Mouse (Mus musculus) hindbrain, embryonic 16.5 days (tissue): ENCODE data around the gene Slc22a18. TPM values are rescaled to one million over a fixed set of nuclear protein-coding genes. Genes with fewer than 3 reads are reported as not detected.

Source experiments
- ATAC-seq: fragments of 200-750 bp; cut with Nextera tagmentation; 2 replicates; pipeline ENCODE4 v1.8.0; 2017; ENCODE audit warnings: moderate TSS enrichment, moderate library complexity
- H3K27ac ChIP-seq: fragments of 300-500 bp; sonication (generic); 2 replicates; pipeline ENCODE4 v1.5.1; 2014; ENCODE audit warnings: low read depth, mild to moderate bottlenecking, control low read depth, low read length, moderate library complexity
- H3K27me3 ChIP-seq: fragments of 300-500 bp; sonication (generic); replicated peaks from 2 replicates; pipeline ENCODE4 v1.6.1; 2014; ENCODE audit warnings: low read length; ENCODE audit not compliant: control insufficient read depth, insufficient read depth
- H3K36me3 ChIP-seq: fragments of 300-500 bp; sonication (generic); 2 replicates; pipeline ENCODE4 v1.6.1; 2014; ENCODE audit warnings: mild to moderate bottlenecking, low read length, moderate library complexity, mixed read lengths; ENCODE audit not compliant: control insufficient read depth, insufficient read depth
- H3K4me1 ChIP-seq: fragments of 300-500 bp; sonication (generic); 2 replicates; pipeline ENCODE4 v1.6.1; 2014; ENCODE audit warnings: low read depth, low read length; ENCODE audit not compliant: control insufficient read depth, insufficient read depth
- H3K4me2 ChIP-seq: fragments of 300-500 bp; sonication (generic); 2 replicates; pipeline ENCODE4 v1.6.1; 2014; ENCODE audit warnings: mild to moderate bottlenecking, low read length, control low read depth, moderate library complexity
- H3K4me3 ChIP-seq: fragments of 300-500 bp; sonication (generic); 2 replicates; pipeline ENCODE4 v1.5.1; 2014; ENCODE audit warnings: mild to moderate bottlenecking, low read length, control low read depth, moderate library complexity
- H3K9ac ChIP-seq: fragments of 300-500 bp; sonication (generic); 2 replicates; pipeline ENCODE4 v1.6.1; 2014; ENCODE audit warnings: low read depth, mild to moderate bottlenecking, control low read depth, low read length, moderate library complexity
- H3K9me3 ChIP-seq: fragments of 300-500 bp; sonication (generic); 2 replicates; pipeline ENCODE4 v1.6.1; 2014; ENCODE audit warnings: mild to moderate bottlenecking, low read length, moderate library complexity; ENCODE audit not compliant: control insufficient read depth
- WGBS: fragments of 180-500 bp; shearing (Covaris S2); extraction: QIAGEN DNeasy Blood & Tissue Kit; methylation state at CpG from one replicate; pipeline ENCODE4 v1.1.7; 2014; 5-methylcytosine and 5-hydroxymethylcytosine counted together
- polyA plus RNA-seq: library from polyadenylated mRNA; unstranded; fragments of >200 nt; fragmentation: Nextera tagmentation; extraction: Ambion mirVana; gene quantifications from 2 replicates; pipeline ENCODE4 v1.2.1, GENCODE M21; 2015

Gene Slc22a18
- polyA plus RNA-seq, 1 experiment from 2014 or later: 0.79 TPM

- H3K4me1 ChIP-seq: peaks cover 13% of the 10 kb centered on the region
- 29% methylated on average over 8 of the region's 8 CpGs for WGBS
- no peak overlapping the region for H3K9ac ChIP-seq
- H3K27me3 ChIP-seq: no peaks in the 10 kb centered on the region; the same call in 1 of the 2 replicates
- no peaks in the 10 kb centered on the region for H3K9me3 ChIP-seq
- no peak; the same call in 1 of the 2 replicates for ATAC-seq
- H3K27ac ChIP-seq: no peak overlapping the region
- no peaks in the 10 kb centered on the region for H3K36me3 ChIP-seq
- H3K4me2 ChIP-seq: no peak overlapping the region; the same call in 1 of the 2 replicates
- H3K4me3 ChIP-seq: no peak overlapping the region
Observed at GRCm38 (mm10) chr7:143444580-143444954, 29.0 kb upstream of the Slc22a18 start.

GRCm38 (mm10) chr7:143444955-143445648, 28.4 kb upstream of the Slc22a18 start:
- peak; percentile 35 for ATAC-seq
- peak overlapping the region; percentile 59 for H3K4me2 ChIP-seq
- H3K4me1 ChIP-seq: peaks cover 13% of the 10 kb centered on the region
- H3K27ac ChIP-seq: no peak overlapping the region
- peak overlapping the region; percentile 35 for H3K4me3 ChIP-seq
- H3K9ac ChIP-seq: peak overlapping the region; percentile 60
- WGBS: 3% methylated on average over 55 of the region's 55 CpGs
- no peaks in the 10 kb centered on the region for H3K9me3 ChIP-seq
- H3K27me3 ChIP-seq: no peaks in the 10 kb centered on the region
- H3K36me3 ChIP-seq: no peaks in the 10 kb centered on the region

GRCm38 (mm10) chr7:143445651-143446460, 27.7 kb upstream of the Slc22a18 start:
- peak; percentile 35 for ATAC-seq
- H3K4me1 ChIP-seq: peaks cover 13% of the 10 kb centered on the region
- no peaks in the 10 kb centered on the region for H3K9me3 ChIP-seq
- H3K36me3 ChIP-seq: no peaks in the 10 kb centered on the region
- 5% methylated on average over 47 of the region's 53 CpGs for WGBS
- H3K4me3 ChIP-seq: peak overlapping the region; percentile 35
- no peak overlapping the region for H3K27ac ChIP-seq
- no peaks in the 10 kb centered on the region for H3K27me3 ChIP-seq
- peak overlapping the region; percentile 60 for H3K9ac ChIP-seq
- H3K4me2 ChIP-seq: peak overlapping the region; percentile 59

- H3K27ac ChIP-seq: no peak overlapping the region
- peaks cover 13% of the 10 kb centered on the region for H3K4me1 ChIP-seq
- WGBS: 72% methylated on average over 2 of the region's 2 CpGs
- no peaks in the 10 kb centered on the region for H3K9me3 ChIP-seq
- no peak overlapping the region for H3K9ac ChIP-seq
- no peaks in the 10 kb centered on the region for H3K27me3 ChIP-seq
- no peaks in the 10 kb centered on the region for H3K36me3 ChIP-seq
- H3K4me2 ChIP-seq: no peak overlapping the region
- no peak; the same call in 1 of the 2 replicates for ATAC-seq
- H3K4me3 ChIP-seq: no peak overlapping the region
Observed at GRCm38 (mm10) chr7:143447130-143447529, 26.4 kb upstream of the Slc22a18 start.

GRCm38 (mm10) chr7:143458963-143459331, 14.6 kb upstream of the Slc22a18 start:
- Histone ChIP-seq H3K4me2 (peak overlapping the region; percentile 57), H3K9ac (peak overlapping the region; percentile 67), H3K4me1 (no peaks in the 10 kb centered on the region), H3K27ac (no peak overlapping the region; the same call in 1 of the 2 replicates), H3K4me3 (peak overlapping the region; percentile 51), H3K36me3 (no peaks in the 10 kb centered on the region), H3K9me3 (peaks cover 20% of the 10 kb centered on the region), H3K27me3 (no peaks in the 10 kb centered on the region)
- WGBS: 30% methylated on average over 38 of the region's 38 CpGs
- no peak for ATAC-seq

GRCm38 (mm10) chr7:143459332-143460211, 14.0 kb upstream of the Slc22a18 start:
- Histone ChIP-seq H3K27ac (peak overlapping the region; percentile 59), H3K4me2 (peak overlapping the region; percentile 57), H3K27me3 (no peaks in the 10 kb centered on the region), H3K9me3 (peaks cover 20% of the 10 kb centered on the region), H3K36me3 (no peaks in the 10 kb centered on the region), H3K9ac (peak overlapping the region; percentile 67), H3K4me3 (peak overlapping the region; percentile 51), H3K4me1 (no peaks in the 10 kb centered on the region)
- WGBS: 22% methylated on average over 88 of the region's 100 CpGs
- no peak for ATAC-seq

GRCm38 (mm10) chr7:143460217-143460834, 13.2 kb upstream of the Slc22a18 start:
- Histone ChIP-seq H3K27ac (0 out of 2 replicates have a peak overlapping the region, but pooled peaks have one; percentile 59), H3K27me3 (no peaks in the 10 kb centered on the region), H3K9me3 (peaks cover 20% of the 10 kb centered on the region), H3K4me2 (peak overlapping the region; percentile 57), H3K9ac (peak overlapping the region; percentile 67), H3K4me1 (no peaks in the 10 kb centered on the region; the same call in 1 of the 2 replicates), H3K4me3 (peak overlapping the region; percentile 51), H3K36me3 (no peaks in the 10 kb centered on the region)
- no peak for ATAC-seq
- WGBS: 42% methylated on average over 47 of the region's 60 CpGs

GRCm38 (mm10) chr7:143460874-143461273, 12.7 kb upstream of the Slc22a18 start, which contains the start of gene Cdkn1c:
Gene Cdkn1c (minus strand): TSS chr7:143461050.
- Histone ChIP-seq H3K9me3 (peaks cover 20% of the 10 kb centered on the region), H3K36me3 (no peaks in the 10 kb centered on the region), H3K27ac (peak within 1 kb of the TSS; percentile 59), H3K4me2 (peak within 1 kb of the TSS; percentile 57), H3K27me3 (no peaks in the 10 kb centered on the region), H3K4me3 (peak within 1 kb of the TSS; percentile 51), H3K9ac (peak within 1 kb of the TSS; percentile 67), H3K4me1 (no peaks in the 10 kb centered on the region; the same call in 1 of the 2 replicates)
- WGBS: 44% methylated on average over 47 of the region's 48 CpGs
- ATAC-seq: peak; percentile 86
